ENCODE assay signal across 7 mouse cellular contexts in the genomic region with DNA sequence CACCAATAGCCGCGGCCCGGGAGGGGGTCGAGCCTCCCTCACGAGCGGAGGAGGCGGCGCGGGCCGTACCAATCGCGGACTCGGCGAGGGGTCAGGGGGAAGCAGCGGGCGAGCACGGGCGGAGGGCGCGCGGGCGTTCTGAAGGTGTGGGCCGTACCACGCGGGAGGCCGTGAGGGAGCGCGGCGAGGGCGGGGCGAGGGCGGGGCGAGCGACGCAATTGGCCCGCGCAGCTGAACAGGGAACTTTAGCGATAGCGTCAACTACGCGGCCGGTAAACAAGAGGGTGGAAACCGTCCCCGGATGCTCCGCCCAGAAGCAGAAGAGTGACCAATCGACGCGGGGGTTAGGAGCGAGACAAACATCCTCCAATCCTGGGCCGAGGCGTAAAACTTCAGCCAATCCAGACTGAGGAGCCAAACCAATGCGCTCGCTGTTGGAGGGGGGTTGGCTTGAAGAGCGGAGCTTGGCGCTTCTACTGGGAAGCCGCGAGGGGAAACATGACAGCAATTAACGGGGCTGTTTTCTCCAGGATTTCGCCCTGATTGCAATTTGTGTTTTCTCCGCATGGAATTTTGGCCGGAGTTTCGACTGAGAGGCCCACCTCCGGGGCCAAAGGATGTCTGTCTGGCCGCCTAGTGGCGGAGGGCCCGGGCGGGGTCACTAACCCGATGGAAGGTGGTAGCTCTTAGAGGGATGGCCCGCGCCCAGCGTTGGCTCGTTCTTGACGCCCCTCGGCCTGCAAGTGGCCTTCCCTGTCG. TPM values are rescaled to one million over a fixed set of nuclear protein-coding genes. Genes with fewer than 3 reads are reported as not detected.
DNase-seq lines count a peak whose midpoint lies in the region; ATAC-seq lines count a peak whose summit lies in the region.

Gene Rmnd5a, minus strand, starts transcription at position 146 of the 759 bp plus-strand sequence.

- H3K9ac ChIP-seq in embryonic facial prominence, embryonic 12.5 days, result peak within 1 kb of the TSS; percentile 88
- peak within 1 kb of the TSS; percentile 89 for H3K9ac ChIP-seq in limb, embryonic 11.5 days (ENCODE audit: low read length)
- peak within 1 kb of the TSS; percentile 91 for H3K9ac ChIP-seq in midbrain, embryonic 14.5 days (replicated peaks; ENCODE audit: low read length)

- peak; percentile 99 for DNase-seq in adrenal gland, postnatal 25 days
- DNase-seq in heart, adult 11 months, result peak; percentile 100
- peak; percentile 96 for DNase-seq in kidney, adult 18-20 months
- DNase-seq in limb, embryonic 11.5 days (ENCODE audit: low spot score), result peak; percentile 99
- peak; percentile 99 for DNase-seq in midbrain, embryonic 14.5 days
- peak; percentile 97 to 98 for DNase-seq in spleen, adult 18-20 months

- no peaks in the 10 kb centered on the region for H3K9me3 ChIP-seq in embryonic facial prominence, embryonic 12.5 days
- H3K9me3 ChIP-seq in limb, embryonic 11.5 days (ENCODE audit: control insufficient read depth, low read length), result no peaks in the 10 kb centered on the region
- H3K9me3 ChIP-seq in midbrain, embryonic 14.5 days (ENCODE audit: control insufficient read depth, low read length), result no peaks in the 10 kb centered on the region

- no peaks in the 10 kb centered on the region for H3K27me3 ChIP-seq in embryonic facial prominence, embryonic 12.5 days
- H3K27me3 ChIP-seq in limb, embryonic 11.5 days (ENCODE audit: control insufficient read depth, insufficient read depth, low read length), result no peaks in the 10 kb centered on the region
- no peaks in the 10 kb centered on the region for H3K27me3 ChIP-seq in midbrain, embryonic 14.5 days (ENCODE audit: control insufficient read depth, insufficient read depth, low read length)

- WGBS in embryonic facial prominence, embryonic 12.5 days, result under 1% methylated on average over 75 of the region's 75 CpGs
- under 1% methylated on average over 75 of the region's 75 CpGs for WGBS in limb, embryonic 11.5 days
- WGBS in midbrain, embryonic 14.5 days, result under 1% methylated on average over 75 of the region's 75 CpGs

- H3K4me1 ChIP-seq in embryonic facial prominence, embryonic 12.5 days, result peaks cover 35% of the 10 kb centered on the region
- H3K4me1 ChIP-seq in limb, embryonic 11.5 days (ENCODE audit: control insufficient read depth, insufficient read depth, low read length), result peaks cover 2% of the 10 kb centered on the region; the same call in 1 of the 2 replicates
- peaks cover 32% of the 10 kb centered on the region for H3K4me1 ChIP-seq in midbrain, embryonic 14.5 days (ENCODE audit: control insufficient read depth, insufficient read depth, low read length)

- H3K36me3 ChIP-seq in embryonic facial prominence, embryonic 12.5 days, result no peaks in the 10 kb centered on the region
- no peaks in the 10 kb centered on the region for H3K36me3 ChIP-seq in limb, embryonic 11.5 days (ENCODE audit: control insufficient read depth, insufficient read depth, low read length)
- H3K36me3 ChIP-seq in midbrain, embryonic 14.5 days (ENCODE audit: control insufficient read depth, insufficient read depth, low read length), result no peaks in the 10 kb centered on the region

- peak within 1 kb of the TSS; percentile 97 for H3K27ac ChIP-seq in embryonic facial prominence, embryonic 12.5 days
- H3K27ac ChIP-seq in limb, embryonic 11.5 days (replicated peaks; ENCODE audit: low read depth, low read length), result peak within 1 kb of the TSS; percentile 96
- H3K27ac ChIP-seq in midbrain, embryonic 14.5 days (replicated peaks; ENCODE audit: low read depth, low read length), result peak within 1 kb of the TSS; percentile 97

- peak within 1 kb of the TSS; percentile 97 for H3K4me3 ChIP-seq in embryonic facial prominence, embryonic 12.5 days
- peak within 1 kb of the TSS; percentile 82 for H3K4me3 ChIP-seq in limb, embryonic 11.5 days (ENCODE audit: low read depth, low read length)
- peak within 1 kb of the TSS; percentile 94 for H3K4me3 ChIP-seq in midbrain, embryonic 14.5 days (replicated peaks; ENCODE audit: low read depth, low read length)

- peak within 1 kb of the TSS; percentile 92 for H3K4me2 ChIP-seq in embryonic facial prominence, embryonic 12.5 days (replicated peaks)
- H3K4me2 ChIP-seq in limb, embryonic 11.5 days (ENCODE audit: low read depth, severe bottlenecking), result peak within 1 kb of the TSS; percentile 92
- H3K4me2 ChIP-seq in midbrain, embryonic 14.5 days (ENCODE audit: low read length), result peak within 1 kb of the TSS; percentile 96

- ATAC-seq in embryonic facial prominence, embryonic 12.5 days (ENCODE audit: insufficient number of reproducible peaks, insufficient read depth, low FRiP score, low TSS enrichment), result peak; percentile 99
- ATAC-seq in limb, embryonic 11.5 days (ENCODE audit: insufficient number of reproducible peaks, low FRiP score, low TSS enrichment, low read depth), result peak; percentile 98
- ATAC-seq in midbrain, embryonic 14.5 days (ENCODE audit: low FRiP score, low TSS enrichment), result peak; percentile 99

RNA-seq across cellular contexts. Expression of gene Rmnd5a, which starts in this region (rescaled TPM):
- total RNA-seq in adrenal gland, postnatal 25 days (2021), result 91.9 and 102 TPM in 2 replicates
- 17.8 and 18.7 TPM in 2 replicates for polyA plus RNA-seq in embryonic facial prominence, embryonic 12.5 days (2016; fragmentation: Nextera tagmentation; extraction: Ambion mirVana)
- 10.7 and 12.2 TPM in 2 replicates for polyA plus RNA-seq in limb, embryonic 11.5 days (2014; fragmentation: Nextera tagmentation; extraction: Ambion mirVana)
- 5.5 and 6.7 TPM in 2 replicates for polyA plus RNA-seq in midbrain, embryonic 14.5 days (2014; fragmentation: Nextera tagmentation; extraction: Ambion mirVana)

Comparison
In these comparisons a context has a peak if more than half of its experiments do, and no peak if none do; other contexts are left out.
1. Peak in every context shown above with its lines: DNase-seq, ATAC-seq, H3K4me3 ChIP-seq and H3K27ac ChIP-seq.